Mouse (Mus musculus) spleen, adult 18-20 months (tissue): Measurements from ENCODE around the gene Olfr259.

Source experiments
- DNase-seq, 2 experiments: peaks; one replicate each; pipeline ENCODE4 v3.0.0; 2022; ENCODE audit warnings: mixed read lengths in 2 of 2

Gene Olfr259

GRCm38 (mm10) chr2:87114467-87114866 is at the start of gene Olfr259:
TSS of gene Olfr259 (minus strand) at chr2:87114567.
- DNase-seq: no peak

GRCm38 (mm10) chr2:87152524-87152923 is 38.2 kb upstream of the Olfr259 start, which contains the start of gene Olfr1111:
TSS of gene Olfr1111 (minus strand) at chr2:87152624.
- no peak for DNase-seq

GRCm38 (mm10) chr2:87140200-87140599 is 25.8 kb upstream of the Olfr259 start, which contains the start of gene Olfr1110:
TSS of gene Olfr1110 (minus strand) at chr2:87140300.
- DNase-seq: no peak

- DNase-seq: no peak
Measured at GRCm38 (mm10) chr2:87095908-87096307, 18.5 kb downstream of the Olfr259 start, which contains the start of gene Olfr1109. TSS of gene Olfr1109 (minus strand) at chr2:87096008.

GRCm38 (mm10) chr2:87075717-87076116 is 38.6 kb downstream of the Olfr259 start, which contains the start of gene Olfr1107:
TSS of gene Olfr1107 (minus strand) at chr2:87075817.
- DNase-seq: no peak
